Mouse (Mus musculus): ENCODE results near the gene Ngfr.

GRCm38 (mm10) chr11:95555279-95555678 lies 32.3 kb downstream of the Ngfr start:
- TF ChIP-seq POLR2A (IDR thresholded peaks at IDR 0.05; ENCODE audit: low read depth, low read length) (no peak), CTCF (IDR thresholded peaks at IDR 0.05; ENCODE audit: extremely low read depth, insufficient read length, insufficient replicate concordance, low read depth, low read length) (no peak)
